Mouse (Mus musculus) ovary, postnatal 14 days (tissue): ENCODE results near the gene Tut1.

Source experiments
- DNase-seq: peaks from one replicate; pipeline ENCODE4 v3.0.0; 2022; ENCODE audit warnings: low spot score

Tut1 gene

DNA sequence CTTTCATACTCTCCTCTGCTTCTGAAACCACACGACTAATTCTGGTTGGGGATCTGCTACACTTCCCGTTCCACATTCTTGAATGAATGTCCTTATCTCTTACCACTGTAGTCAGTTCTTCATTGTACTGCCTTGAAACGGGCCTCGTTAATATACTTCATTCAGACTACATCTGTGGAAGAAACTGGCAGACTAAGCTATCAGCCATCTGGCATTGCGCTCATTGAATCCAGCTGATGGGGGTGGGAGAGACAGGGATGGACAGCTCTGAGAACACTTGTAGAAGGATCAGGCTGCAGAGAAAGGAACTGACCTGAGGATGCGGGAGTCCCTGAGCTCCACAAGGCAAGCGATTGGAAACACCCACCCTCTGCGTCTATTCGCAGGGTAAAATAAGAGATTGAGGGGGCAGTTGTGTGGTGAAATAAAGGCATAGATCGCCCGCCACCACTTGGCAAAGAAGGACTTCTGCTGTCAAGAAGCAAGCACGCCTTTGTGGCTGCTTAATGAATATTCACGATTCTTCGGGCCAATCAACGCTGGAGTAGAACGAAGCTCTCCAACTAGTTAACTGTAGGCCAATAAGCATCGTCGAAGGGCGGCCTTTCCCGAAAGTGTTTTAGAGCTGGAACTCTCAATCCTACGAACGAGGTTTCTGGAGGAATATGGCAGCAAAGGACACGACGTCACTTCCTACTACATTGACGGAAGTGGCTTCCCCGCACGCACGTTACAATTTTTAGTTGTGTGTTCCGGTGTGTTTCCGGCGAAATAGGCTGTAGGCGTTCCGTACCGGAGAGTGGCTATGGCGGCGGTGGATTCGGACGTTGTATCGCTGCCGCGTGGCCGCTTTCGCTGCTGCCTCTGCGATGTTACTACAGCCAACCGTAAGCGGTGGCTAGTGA is at the start of gene Tut1:
TSS of gene Tut1 (plus strand) at position 713 of the 905 bp plus-strand sequence.
- peak; percentile 91 for DNase-seq

GRCm38 (mm10) chr19:8908531-8908930 is 45.1 kb upstream of the Tut1 start:
- no peak for DNase-seq

GRCm38 (mm10) chr19:8911810-8912209 is 41.8 kb upstream of the Tut1 start:
- DNase-seq = no peak

GRCm38 (mm10) chr19:8914212-8914611 is 39.4 kb upstream of the Tut1 start:
- DNase-seq = no peak

- DNase-seq = no peak
Observed at GRCm38 (mm10) chr19:8919000-8919399, 34.6 kb upstream of the Tut1 start.

- no peak for DNase-seq
Observed at GRCm38 (mm10) chr19:8919684-8920072, 34.0 kb upstream of the Tut1 start.

DNA sequence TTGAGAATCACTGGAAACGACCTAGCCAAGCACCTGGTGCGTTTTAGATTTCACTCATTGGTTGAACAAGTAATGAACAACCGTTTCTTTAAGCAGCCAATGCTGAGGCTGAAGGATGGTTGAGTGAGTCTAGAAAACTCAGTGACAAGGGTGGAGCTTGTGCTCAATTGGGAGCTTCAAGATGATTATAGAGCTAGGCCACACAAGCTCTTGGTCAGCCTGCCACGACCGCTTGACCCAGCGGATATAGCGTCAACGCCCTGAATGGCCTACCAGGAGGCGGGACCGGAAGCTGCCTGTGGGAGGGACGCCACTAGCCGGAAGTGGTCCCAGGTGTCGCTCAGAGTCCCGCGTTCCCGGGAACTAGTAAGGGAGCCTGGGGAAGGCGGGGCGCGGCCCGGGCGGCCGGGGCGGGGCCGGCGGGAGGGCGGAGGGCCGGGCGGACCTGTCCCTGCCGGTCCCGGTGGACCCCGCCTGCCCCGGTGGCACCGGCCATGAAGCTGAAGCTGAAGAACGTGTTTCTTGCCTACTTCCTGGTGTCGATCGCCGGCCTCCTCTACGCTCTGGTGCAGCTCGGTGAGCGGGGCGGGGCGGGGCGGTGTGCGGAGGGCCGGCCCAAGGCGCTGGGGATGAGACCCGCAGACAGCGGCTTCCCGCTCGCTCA is 33.4 kb upstream of the Tut1 start, which contains the start of gene B3gat3:
TSS of gene B3gat3 (plus strand) at position 302 of the 664 bp plus-strand sequence.
- peak; percentile 91 for DNase-seq

DNA sequence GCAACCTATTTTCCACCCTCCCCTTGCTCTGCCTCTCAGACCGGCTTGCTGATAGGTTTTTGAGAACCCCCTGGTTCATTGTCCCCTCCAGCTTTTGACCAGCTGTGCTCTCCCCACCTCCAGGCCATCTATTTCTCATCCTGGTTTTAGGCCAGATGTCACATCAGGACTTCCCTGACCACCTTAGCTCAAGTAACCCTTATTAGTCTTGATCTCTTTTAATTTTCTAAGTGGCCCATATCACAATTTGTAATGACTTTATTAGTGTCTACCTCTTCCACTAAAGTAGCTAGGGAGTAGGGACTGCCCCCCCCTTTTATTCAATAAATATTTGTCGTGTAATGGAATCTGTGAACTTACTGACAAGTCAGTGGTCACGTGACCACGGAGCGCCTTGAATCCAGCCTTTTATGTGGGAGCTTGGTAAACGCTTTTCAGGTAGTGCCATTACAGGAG is 32.8 kb upstream of the Tut1 start:
- DNase-seq = no peak

- DNase-seq = no peak
Observed at GRCm38 (mm10) chr19:8921741-8922140, 31.9 kb upstream of the Tut1 start.

DNA sequence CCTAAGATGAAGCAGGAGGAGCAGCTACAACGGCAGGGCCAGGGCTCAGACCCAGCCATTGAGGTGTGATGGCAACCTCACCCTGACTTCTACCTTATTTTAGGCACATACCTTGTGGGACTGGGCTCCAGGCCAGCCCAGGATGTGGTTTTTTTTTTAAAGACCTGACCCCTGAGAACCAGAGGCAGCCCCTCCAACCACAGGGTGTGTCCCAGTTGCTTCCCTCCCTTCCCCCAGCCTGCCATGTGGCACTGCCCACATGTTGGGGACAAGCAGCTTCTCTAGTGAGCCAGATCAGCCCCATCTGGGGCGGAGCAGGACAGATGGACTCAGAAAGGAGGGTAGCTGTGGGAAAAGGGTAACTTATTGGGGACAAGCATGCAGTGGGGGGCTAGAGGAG is 26.9 kb upstream of the Tut1 start:
- no peak for DNase-seq

GRCm38 (mm10) chr19:8927891-8928525 is 25.6 kb upstream of the Tut1 start:
- DNase-seq = no peak

DNA sequence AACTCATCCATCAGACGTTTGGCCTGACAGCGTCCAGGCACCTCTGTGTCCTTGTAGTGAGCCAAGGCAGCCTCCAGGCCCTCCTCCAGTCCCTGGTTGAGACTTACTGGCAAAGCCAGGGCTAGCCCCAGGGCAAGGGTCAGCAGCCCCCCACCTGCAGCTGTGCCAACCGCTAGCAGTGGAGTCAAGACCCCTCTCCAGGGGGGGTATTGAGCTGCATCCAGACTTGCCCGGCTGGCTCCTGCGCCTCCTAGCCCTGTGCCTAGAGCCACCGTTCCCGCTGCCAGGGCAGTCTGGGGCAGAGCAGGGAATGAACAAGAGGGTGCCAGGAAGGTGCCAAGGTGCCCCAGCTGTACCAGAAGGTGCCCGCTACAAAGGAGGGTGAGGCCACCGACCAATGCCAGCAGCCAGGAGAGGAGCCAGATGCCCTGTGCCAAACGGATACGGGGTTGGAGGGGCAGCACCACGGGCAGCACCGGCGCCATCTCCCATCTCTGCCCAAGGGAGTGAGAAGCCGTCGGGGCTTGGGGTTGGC is 24.9 kb upstream of the Tut1 start:
- no peak for DNase-seq

DNA sequence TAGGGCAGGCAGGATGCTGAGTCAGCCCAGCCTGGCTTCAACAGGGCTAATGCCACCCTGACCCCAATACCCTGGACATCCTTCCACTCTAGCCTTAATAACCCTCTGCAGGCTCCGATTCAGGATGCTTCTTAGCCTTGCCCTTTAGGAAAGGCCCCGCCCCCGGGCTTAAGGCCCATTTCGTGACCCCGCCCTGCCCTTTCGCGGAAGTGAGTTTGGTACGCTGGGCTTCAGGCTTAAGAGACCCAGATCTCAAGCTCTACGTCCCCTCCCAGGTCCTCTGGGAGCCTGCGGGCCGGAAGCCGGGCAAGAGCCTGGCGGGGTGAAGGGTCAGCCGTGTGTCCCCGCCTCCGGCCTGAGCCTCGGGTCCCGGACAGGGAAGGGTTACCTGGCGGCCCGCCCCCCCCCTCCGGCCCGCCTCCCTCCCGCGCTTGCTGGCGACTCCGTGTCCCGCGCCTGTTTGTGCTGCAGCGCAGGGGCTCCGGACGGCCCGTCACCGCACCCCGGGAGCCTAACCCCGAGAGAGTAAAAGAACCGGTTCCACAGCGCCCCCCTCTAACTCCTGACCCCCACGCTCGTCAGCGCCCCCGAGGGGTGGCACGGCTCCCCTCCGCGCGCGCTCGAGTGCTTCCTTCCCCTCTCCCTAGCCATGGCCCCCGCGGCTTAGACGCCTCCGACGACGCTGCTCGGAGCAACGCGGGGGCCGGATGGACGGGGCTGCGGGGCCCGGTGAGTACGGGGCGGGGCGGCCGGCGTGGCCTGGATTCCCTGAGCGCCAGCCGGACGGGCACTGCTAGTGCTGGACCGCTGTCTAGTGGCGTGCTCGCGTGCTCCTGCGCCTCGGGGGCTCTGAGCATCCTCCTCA is 24.2 kb upstream of the Tut1 start, which contains the start of the genes Rom1 and Eml3:
TSS of gene Rom1 (minus strand) at position 133 of the 865 bp plus-strand sequence.
TSS of gene Eml3 (plus strand) at position 329 of the 865 bp plus-strand sequence.
- DNase-seq = peak; percentile 84

- DNase-seq = no peak
Observed at GRCm38 (mm10) chr19:8930117-8930516, 23.5 kb upstream of the Tut1 start.

GRCm38 (mm10) chr19:8930771-8931170 is 22.9 kb upstream of the Tut1 start:
- no peak for DNase-seq

DNA sequence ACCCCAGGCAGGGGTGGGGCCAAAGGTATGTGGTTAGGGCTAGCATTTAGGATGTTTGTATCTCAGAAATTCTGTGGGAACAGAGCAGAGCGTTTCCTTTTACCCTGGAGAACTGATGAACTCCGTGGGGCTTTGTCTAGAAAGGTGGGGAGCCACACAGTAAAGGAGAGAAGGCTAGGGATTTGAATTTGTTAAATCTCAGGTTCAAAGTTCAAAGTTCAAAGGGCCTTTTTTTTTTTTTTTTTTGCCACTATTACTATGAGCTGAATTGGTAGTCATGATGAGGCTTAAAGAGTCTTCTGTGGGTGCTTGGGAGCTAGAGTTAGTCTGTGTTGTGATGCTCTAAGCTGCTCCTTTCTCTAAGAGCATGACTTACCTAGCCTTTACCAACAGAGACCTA is 16.9 kb upstream of the Tut1 start:
- no peak for DNase-seq

DNA sequence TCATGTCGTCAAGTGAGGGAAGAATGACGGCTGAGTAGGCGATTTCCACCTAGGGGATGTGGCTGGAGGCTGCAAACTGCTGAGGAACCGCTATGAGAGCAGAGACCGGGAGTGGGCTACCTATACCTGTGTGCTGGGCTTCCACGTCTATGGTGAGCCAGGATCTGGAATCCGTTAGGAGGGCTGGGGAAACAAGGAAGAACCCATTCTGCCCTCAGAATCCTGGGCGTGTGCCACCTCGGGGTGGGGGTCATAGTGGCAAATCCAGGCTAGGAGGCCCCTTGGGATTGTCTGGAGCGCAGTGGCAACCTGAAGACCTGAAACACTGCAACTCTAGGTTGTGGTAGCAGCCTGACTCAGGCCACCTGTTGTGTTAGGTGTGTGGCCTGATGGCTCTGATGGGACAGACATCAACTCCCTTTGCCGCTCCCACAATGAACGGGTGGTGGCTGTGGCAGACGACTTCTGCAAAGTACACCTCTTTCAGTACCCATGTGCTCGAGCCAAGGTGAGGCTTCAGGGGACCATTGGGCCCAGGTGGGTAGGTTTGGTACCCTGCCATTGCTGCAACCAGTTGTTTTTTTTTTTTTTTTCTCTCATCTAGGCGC is 13.0 kb upstream of the Tut1 start:
- no peak for DNase-seq

DNA sequence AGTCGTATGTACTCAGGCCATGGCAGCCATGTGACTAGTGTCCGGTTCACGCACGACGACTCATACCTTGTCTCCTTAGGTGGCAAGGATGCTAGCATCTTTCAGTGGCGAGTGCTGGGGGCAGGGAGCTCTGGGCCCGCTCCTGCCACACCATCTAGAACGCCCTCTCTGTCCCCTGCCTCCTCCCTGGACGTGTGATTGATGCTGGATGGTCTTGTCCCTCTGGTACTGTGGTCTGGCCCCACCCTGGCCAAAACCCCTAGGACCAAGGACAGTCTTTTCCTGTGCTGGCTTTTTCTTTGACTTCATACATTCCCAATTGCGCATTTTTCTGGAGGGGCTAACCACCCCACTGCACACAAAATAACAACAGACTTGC is 12.5 kb upstream of the Tut1 start:
- DNase-seq = no peak

DNA sequence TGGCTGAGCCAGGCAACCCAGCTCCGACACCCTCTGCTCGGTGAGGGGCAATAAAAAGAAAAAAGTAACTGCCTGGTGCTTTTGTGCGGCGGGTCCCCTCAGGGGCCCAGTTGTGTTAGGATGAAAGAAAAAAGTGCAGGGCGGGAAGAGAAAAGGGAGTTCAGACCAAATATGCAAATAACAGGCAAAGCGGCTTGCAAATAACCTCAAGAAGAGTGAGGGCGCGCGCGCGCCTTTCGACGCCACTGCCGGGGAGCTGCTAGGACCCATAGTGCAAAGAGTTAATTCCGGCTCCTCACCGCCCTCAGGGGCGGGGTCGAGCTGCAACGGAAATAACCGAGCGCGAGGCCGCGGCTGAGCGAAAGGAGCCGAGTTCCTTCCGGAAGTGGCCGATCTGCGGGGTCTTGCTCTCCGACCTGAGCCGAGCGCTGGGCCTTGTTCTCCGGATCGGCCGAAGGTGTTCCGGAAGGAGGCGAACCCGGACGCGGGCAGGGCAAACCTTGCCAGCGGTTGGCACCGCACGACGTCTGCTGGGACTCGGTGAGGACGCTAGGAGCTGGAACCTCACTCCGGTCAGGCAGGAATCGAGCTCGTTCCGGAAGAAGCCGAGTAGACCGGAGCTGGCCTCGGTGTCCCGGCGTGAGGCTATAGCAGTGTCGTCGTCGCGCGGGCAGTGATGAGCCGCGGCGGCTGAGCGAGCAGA is 12.0 kb upstream of the Tut1 start, which contains the start of gene Mta2:
TSS of gene Mta2 (plus strand) at position 361 of the 703 bp plus-strand sequence.
- DNase-seq = peak; percentile 92
